Mouse (Mus musculus) adrenal gland, postnatal 25 days (tissue): ENCODE measurements around the gene Topors. TPM values are rescaled to one million over a fixed set of nuclear protein-coding genes. Genes with fewer than 3 reads are reported as not detected.

Experiments used
- DNase-seq: peaks from one replicate; pipeline ENCODE4 v3.0.0; 2021; ENCODE audit warnings: mixed read lengths
- long read RNA-seq: library from polyadenylated mRNA; stranded (forward); transcript quantifications from one replicate; pipeline ENCODE4 v2.0.0, GENCODE M21; 2021
- total RNA-seq: library from RNA; stranded (reverse); gene quantifications from 2 replicates; pipeline ENCODE4 v1.2.3, GENCODE M21; 2021

Gene Topors
- total RNA-seq: 32.9 and 33.2 TPM in 2 replicates
- long read RNA-seq, transcript Topors-201 (3 exons, 3,856 nt): major isoform, 37 of 59 reads
- long read RNA-seq, partial matches to known transcripts: 18 of 59 reads
- long read RNA-seq, other reads (novel, unspliced or antisense): 4 of 59 reads

DNA sequence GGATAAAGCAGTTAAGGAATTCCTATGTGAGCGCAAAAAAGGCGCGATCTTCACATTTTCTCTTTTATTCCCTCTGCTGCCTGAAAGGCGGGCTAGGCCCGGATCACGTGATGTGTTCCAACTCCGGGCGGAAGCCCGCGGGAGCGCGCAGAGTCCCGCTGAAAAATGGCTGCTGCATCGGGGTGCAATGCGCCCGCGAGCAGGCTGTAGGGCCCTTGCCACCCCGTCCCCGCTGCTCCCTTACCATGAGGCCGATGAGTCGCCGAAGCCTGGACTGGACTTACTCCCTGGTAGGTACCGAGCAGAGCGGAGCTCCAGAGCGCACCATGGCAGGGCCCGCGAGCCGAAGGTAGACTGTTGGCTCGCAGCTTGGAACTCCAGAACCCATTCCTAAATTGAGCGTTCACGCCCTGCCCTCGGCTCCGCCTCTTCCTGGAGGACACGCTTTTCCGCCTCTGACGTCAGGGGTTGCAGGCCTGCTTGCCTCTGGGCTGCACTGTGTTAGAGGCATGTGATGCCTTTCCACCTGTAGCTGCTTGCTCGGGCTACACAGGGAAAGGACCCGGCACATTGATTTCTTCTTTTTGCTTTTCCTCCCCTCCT, at the start of gene Topors, which contains the start of gene Smim27:
Gene Topors (minus strand): TSS at position 421 of the 603 bp plus-strand sequence.
Gene Smim27 (plus strand): TSS at position 150 of the 603 bp plus-strand sequence.
- DNase-seq: peak; percentile 95

DNA sequence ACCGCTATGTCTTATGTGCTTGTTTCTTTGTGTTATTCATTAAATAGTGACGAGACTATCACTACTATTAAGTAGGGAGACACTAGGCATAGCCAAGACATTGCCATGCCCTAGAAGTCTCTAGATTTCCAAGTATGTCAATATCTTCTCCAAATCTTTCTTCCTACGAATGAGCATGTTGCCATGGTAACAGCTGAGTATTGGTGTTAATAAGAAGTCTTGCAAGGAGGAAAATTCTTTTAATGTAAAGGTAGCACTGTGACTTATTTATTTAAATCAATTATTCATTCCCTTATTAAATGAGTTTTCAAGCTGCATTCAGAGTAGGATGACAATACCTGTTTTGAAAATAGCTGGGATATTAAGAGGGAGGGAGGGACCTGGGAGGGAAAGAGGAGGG, 47.8 kb upstream of the Topors start:
- no peak for DNase-seq

DNA sequence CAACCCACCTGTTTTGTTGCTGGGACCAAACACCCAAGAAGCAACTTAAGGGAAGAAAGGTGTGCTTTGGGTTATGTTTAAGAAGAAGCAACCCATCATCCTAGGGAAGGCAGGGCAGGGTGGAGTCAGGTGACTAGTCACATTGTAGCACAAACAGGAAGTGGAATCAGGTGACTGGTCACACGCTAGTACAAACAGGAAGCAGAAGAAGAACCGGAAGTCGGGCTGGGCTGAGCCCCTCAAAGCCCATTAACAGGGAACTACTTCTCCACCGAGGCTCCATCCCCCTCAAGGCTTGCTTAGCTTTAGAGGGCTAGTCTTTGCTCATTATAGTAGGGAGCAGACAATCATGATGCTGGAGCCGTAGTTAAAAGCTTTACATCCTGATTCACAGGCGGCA, 43.4 kb upstream of the Topors start:
- no peak for DNase-seq

GRCm38 (mm10) chr4:40312213-40312612, 42.6 kb upstream of the Topors start:
- no peak for DNase-seq

DNA sequence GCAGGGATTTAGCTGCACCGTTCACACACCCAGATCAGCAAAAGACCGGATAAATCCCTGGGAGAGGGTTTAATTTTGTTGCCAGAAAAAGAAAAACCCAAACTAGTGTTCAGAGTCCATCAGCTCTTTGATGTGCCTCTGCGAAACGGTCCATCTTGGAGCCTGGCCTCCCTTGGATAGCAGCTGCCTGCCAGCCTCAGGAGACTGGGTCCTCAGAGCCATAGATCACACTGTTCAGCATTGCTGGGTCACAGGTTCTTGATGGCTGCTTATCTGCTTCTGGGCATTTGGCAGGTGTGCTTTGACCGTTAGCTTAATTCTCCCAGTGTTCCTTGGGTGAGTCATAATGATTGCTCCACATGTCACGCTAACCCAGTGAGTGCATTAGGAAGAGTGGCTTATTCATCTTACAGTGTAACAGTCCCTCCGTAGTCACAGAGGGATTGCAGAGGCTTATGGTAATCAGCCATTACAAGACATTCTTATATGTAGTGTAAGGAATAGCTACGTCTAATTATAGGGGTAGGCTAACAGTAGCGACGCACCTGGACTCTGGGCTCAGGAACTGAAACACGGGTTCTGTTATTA, 41.2 kb upstream of the Topors start:
- DNase-seq: no peak

GRCm38 (mm10) chr4:40309682-40310081, 40.0 kb upstream of the Topors start:
- no peak for DNase-seq

DNA sequence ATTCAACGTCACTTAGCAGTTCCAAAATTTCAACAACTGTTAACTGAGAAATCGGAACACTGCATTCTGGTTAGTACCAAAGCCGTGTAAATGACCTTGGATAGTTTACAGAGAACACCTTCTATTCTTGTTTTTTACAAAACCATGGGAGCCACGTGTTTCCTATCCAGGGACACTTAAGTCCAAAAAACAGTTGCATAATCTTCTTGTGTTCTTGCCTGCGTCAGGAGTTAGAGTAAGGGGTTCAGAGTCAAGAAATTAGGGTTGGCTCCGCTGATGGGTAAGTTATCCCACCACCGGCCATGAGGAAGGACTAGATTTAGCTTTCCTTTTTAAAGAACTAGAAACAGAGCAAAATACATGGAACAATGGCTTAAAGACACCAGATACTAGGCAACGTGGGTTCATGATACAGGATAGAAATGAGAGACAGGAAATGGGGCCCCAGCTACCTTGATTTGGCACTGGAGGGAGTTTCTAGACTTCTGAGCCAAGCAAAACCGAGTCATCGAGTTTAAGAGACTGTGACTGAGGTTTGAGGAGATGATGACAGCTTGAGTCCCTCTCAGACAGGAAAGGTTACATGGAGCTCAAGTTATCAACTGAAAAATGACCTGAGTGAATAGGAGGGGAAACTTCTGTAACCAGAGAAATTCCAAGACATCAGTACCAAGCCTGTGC, 32.9 kb upstream of the Topors start:
- no peak for DNase-seq

DNA sequence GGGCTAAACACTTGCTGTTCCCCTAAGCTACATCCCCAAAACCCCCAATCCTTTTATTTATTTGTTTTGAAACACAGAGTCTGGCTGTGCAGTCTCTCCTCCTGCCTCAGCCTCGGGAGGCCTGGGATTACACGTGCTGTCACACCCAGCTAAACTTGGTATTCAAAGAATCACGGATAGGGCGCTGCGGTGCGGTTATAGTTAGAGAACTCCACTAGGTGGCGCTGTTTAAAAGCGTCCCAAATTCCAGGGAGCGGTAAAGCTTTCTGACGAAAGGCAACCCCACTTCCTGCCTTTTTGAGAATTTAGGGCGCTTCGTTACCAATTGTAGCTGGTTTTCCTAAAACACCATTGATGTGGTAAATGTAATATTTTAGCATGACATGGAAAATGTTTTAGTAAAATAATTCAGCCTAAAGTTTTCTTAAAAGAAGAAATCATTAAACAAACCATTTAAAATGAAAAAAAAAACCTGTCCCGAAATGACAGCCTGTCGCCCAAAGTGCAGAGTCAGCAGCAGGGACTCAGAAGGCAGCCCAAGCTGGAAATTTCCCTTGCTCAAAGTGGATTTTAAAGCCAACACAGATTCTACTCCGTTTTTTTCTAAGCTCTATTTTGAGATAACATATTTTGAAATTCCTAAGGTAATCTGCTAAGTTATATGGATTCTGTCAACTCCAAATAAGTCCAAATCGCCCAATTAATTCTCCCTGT, 31.6 kb upstream of the Topors start:
- peak; percentile 59 for DNase-seq

DNA sequence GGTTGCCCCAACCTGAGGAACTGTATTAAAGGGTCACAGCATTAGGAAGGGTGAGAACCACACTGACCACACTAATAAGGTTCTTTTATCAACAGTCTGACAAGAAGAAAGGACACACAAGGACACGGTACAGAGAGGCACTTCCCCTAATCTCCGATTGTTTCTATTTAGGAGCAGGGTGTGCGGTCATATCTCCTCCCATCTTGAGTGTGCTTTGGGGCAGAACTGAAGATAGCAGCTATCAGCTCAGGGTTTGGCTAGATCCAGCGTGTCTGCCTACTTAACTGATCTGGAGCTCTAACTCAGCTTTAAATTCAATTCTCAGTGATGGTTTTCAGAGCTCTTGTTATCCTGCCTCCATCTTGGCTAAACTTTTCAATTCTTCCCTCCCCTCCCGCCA, 29.5 kb upstream of the Topors start:
- no peak for DNase-seq

- DNase-seq: peak; percentile 6
These were observed 21.9 kb upstream of the Topors start for GRCm38 (mm10) chr4:40291511-40291910.

GRCm38 (mm10) chr4:40289046-40289445, 19.4 kb upstream of the Topors start:
- DNase-seq: no peak

GRCm38 (mm10) chr4:40287415-40287814, 17.8 kb upstream of the Topors start:
- DNase-seq: no peak

- peak; percentile 68 for DNase-seq
These were observed 15.9 kb upstream of the Topors start for GRCm38 (mm10) chr4:40285582-40285981.

DNA sequence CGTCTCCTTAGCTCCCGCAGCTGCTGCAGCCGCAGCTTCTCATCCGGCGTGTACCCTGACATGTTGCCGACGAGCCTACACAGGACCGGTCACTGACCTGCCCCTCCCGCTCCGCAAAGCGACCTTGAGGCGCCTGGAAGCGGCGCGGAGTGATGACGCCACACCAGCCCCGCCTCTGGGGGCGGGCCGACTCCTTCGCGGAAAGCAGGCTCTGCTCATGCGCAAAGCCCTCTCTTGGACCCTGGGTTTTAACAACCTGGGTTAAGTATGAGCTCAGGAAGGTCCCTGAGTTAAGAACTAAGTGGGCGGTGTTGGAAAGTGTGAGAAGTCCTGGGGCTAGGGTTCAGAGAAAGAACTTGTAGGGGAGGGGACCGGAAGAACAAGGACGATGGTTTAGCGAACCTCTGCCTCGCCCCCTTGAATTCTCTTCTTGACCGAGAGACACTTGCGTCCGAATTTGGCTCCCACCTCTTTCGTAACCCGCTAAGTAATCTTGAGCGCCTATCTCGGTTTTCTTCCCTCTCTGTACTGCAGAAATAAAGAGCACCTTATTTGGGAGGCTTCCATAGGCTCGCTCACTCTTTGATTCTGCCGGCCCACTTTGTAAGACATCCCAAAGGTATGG, 9.7 kb upstream of the Topors start, which contains the start of gene Ndufb6:
Gene Ndufb6 (minus strand): TSS at position 146 of the 625 bp plus-strand sequence.
- peak; percentile 98 for DNase-seq

DNA sequence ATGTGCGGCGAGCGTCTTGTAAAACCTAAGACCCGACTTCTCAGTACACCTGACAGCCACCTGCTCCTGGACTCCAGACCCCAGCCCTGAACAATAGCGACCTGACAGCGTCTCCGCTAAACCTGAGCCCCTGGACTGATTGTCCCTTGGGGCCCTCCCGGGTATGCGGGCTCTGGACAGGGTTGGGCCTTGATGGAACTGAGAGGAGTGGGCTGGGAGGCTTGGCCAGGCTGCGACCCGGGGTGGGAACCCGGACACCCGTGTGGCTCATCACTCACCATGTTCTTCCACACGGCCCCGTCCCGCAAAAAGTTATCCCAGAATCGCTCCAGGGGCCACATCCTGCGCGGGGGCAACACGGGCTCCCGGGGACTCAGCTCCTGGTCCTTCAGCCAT, 9.2 kb upstream of the Topors start:
- no peak for DNase-seq

GRCm38 (mm10) chr4:40268835-40269234, 815 bp downstream of the Topors start:
- DNase-seq: no peak

DNA sequence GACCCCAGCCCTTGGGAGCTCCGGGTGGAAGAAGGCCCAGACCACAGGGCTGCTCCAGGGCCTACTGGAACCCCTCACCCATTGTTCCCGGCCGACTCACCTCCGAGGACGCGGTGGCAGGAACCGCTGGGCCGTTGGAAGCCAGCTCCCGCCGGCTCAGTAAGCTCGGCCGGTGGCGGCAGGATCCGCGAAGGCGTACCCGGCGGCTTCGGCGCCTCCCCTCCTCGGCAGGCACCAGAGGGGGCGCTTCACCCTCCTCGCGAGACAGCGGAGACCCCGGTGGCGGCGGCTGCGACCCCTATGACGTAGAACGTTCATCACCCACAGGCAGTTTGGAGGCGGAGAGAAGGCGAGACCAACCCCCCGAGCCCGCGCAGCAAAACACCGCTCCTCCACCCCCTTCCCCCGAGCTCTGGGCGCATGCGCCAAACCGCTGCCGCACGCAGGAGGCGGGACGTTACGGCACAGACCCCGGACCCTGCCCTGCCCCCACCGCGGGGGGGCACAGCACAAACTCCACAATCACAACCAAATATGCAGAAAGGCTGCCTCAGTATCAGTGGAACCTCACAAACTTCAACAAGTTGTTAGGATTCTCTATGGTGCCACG, 1.3 kb downstream of the Topors start:
- DNase-seq: peak; percentile 95

DNA sequence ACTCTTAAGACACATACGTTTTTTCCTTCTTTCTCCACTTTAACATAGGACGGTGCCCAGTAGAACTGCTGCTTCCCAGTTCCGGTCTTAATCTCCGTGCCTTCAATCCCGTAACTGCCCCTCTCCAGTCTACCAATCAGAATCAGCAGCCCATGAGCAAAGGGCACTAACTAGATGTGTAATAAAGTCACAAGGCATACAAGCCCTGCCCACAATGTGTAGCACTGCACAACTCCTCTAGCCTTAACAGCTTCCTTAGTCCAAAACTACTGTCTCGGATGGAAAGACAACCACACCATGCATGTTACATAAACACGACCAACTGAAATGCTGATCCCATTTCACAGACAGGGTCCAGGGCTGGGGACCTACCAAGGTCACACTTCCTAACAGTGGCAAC, 2.0 kb downstream of the Topors start:
- DNase-seq: no peak

GRCm38 (mm10) chr4:40264321-40264720, 5.3 kb downstream of the Topors start:
- DNase-seq: no peak

- no peak for DNase-seq
These were observed 15.1 kb downstream of the Topors start for GRCm38 (mm10) chr4:40254385-40255103.

GRCm38 (mm10) chr4:40253766-40254165, 15.9 kb downstream of the Topors start:
- DNase-seq: no peak
